In the genomic region with DNA sequence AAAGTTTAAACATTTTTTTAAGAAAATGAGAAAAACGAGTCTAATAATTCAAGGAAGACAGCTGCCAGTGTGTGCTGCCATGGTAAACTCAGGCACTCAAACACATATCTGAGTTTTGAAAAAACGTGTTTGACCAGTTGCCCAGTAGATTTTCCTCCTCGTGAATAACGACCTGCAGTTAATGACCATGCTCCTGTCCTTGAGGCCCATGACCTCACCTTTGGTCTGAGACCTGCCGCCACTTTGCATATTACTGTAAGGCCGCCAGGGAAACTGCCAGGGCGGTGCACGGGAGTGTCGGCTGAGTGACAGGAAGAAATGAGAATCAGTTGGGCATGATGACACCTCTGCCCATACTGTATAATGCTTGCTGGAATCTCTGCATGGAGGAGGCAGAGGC, we compare ENCODE assay signal across 24 mouse cellular contexts.
DNase-seq lines count a peak whose midpoint lies in the region; ATAC-seq and TF ChIP-seq lines count a peak whose summit lies in the region.
"Had no signal": no experiment of that assay in that cellular context is flagged by ENCODE, and none has a peak within 500 bp of the region (broad histone marks: within the 10 kb centered on the region; RNA-seq: fewer than 3 reads in every experiment).

No protein-coding gene starts in this region.

- no peak for TF ChIP-seq POLR2A in CH12.LX (IDR thresholded peaks at IDR 0.05; ENCODE audit: low read depth, low read length)

- DNase-seq in CH12.LX (ENCODE audit: extremely low read depth) = no peak
- DNase-seq in kidney, postnatal 14 days = peak; percentile 27
- DNase-seq in midbrain, embryonic 11.5 days (ENCODE audit: low spot score, missing footprints) = no peak
- DNase-seq: adrenal gland, postnatal 25 days; B cell, adult 2 months; cerebellum, adult 18-20 months; cerebellum, adult 9-11 months; embryo, embryonic 11 days; gastrocnemius, adult 2 months; gastrocnemius, postnatal 25 days; heart, postnatal 10 days; heart, postnatal 4 days had no signal

- H3K4me1 ChIP-seq in intestine, embryonic 15.5 days (replicated peaks) = no peaks in the 10 kb centered on the region
- H3K4me1 ChIP-seq in intestine, embryonic 16.5 days (ENCODE audit: control insufficient read depth, insufficient read depth, low read length) = no peaks in the 10 kb centered on the region
- peaks cover 7% of the 10 kb centered on the region for H3K4me1 ChIP-seq in kidney, embryonic 15.5 days
- H3K4me1 ChIP-seq in kidney, embryonic 14.5 days (ENCODE audit: control insufficient read depth, insufficient read depth, low read length) = no peaks in the 10 kb centered on the region
- no peaks in the 10 kb centered on the region for H3K4me1 ChIP-seq in CH12.LX (ENCODE audit: control insufficient read depth in 1 of 2, insufficient read depth in 2 of 2)
- no peaks in the 10 kb centered on the region for H3K4me1 ChIP-seq in midbrain, embryonic 11.5 days (ENCODE audit: control insufficient read depth, insufficient read depth, low read length)
- H3K4me1 ChIP-seq: embryonic facial prominence, embryonic 15.5 days; hindbrain, embryonic 12.5 days had no signal

- H3K79me2 ChIP-seq in CH12.LX (replicated peaks; ENCODE audit: control insufficient read depth, extremely low read depth, insufficient read depth, poor library complexity, severe bottlenecking) = no peaks in the 10 kb centered on the region

- H3K4me3 ChIP-seq in intestine, embryonic 15.5 days (replicated peaks) = no peak overlapping the region
- H3K4me3 ChIP-seq in intestine, embryonic 16.5 days (ENCODE audit: low read length) = no peak overlapping the region
- no peak overlapping the region for H3K4me3 ChIP-seq in kidney, embryonic 15.5 days (replicated peaks)
- no peak overlapping the region for H3K4me3 ChIP-seq in kidney, embryonic 14.5 days (ENCODE audit: low read length)
- no peak overlapping the region for H3K4me3 ChIP-seq in CH12.LX (replicated peaks in 1 of 3; ENCODE audit: low read depth in 2 of 3, low read length in 2 of 3, poor library complexity in 1 of 3)
- no peak overlapping the region for H3K4me3 ChIP-seq in midbrain, embryonic 11.5 days (ENCODE audit: low read depth, low read length)
- H3K4me3 ChIP-seq: embryonic facial prominence, embryonic 15.5 days; erythroblast, embryonic 14.5 days; forebrain, embryonic 10.5 days; gastrocnemius, adult 2 months; hindbrain, embryonic 12.5 days had no signal

- dilution Hi-C loops in CH12.LX (cut with MboI; ENCODE audit: extremely low pct_ligation_motif_present, extremely low pct_unique_long_range_greater_than_20kb, low sequenced_read_pairs) = no loop called here

- TF ChIP-seq EP300 in CH12.LX (IDR thresholded peaks at IDR 0.05; ENCODE audit: low read length) = no peak

- H3K27ac ChIP-seq in intestine, embryonic 15.5 days = no peak overlapping the region
- no peak overlapping the region for H3K27ac ChIP-seq in intestine, embryonic 16.5 days (ENCODE audit: low read length)
- no peak overlapping the region for H3K27ac ChIP-seq in kidney, embryonic 15.5 days
- H3K27ac ChIP-seq in kidney, embryonic 14.5 days (ENCODE audit: low read depth, low read length) = no peak overlapping the region
- H3K27ac ChIP-seq in CH12.LX (ENCODE audit: insufficient read depth, low read depth) = no peak overlapping the region
- no peak overlapping the region for H3K27ac ChIP-seq in midbrain, embryonic 11.5 days (ENCODE audit: low read depth, low read length)
- H3K27ac ChIP-seq: embryonic facial prominence, embryonic 15.5 days; forebrain, embryonic 10.5 days; gastrocnemius, adult 2 months; hindbrain, embryonic 12.5 days had no signal

- in situ Hi-C loops in CH12.LX (cut with MboI; ENCODE audit: low pct_ligation_motif_present, low pct_unique_long_range_greater_than_20kb, low sequenced_read_pairs) = no loop called here

- TF ChIP-seq CTCF in CH12.LX (conservative IDR thresholded peaks at IDR 0.05 in 1 of 2, IDR thresholded peaks at IDR 0.05 in 1 of 2; ENCODE audit: low read depth in 2 of 2, low read length in 2 of 2) = no peak

- 66% methylated on average over 9 of the region's 9 CpGs for WGBS in intestine, embryonic 15.5 days
- WGBS in intestine, embryonic 16.5 days = 64% methylated on average over 9 of the region's 9 CpGs
- 50% methylated on average over 9 of the region's 9 CpGs for WGBS in kidney, embryonic 15.5 days
- 51% methylated on average over 9 of the region's 9 CpGs for WGBS in kidney, embryonic 14.5 days
- whole genome bisulfite sequencing in midbrain, embryonic 11.5 days = 79% methylated on average over 9 of the region's 9 CpGs

- no peak overlapping the region for H3K9ac ChIP-seq in intestine, embryonic 15.5 days
- H3K9ac ChIP-seq in intestine, embryonic 16.5 days (ENCODE audit: low read depth, low read length) = no peak overlapping the region
- H3K9ac ChIP-seq in kidney, embryonic 15.5 days = no peak overlapping the region
- H3K9ac ChIP-seq in kidney, embryonic 14.5 days (ENCODE audit: low read depth, low read length) = no peak overlapping the region
- no peak overlapping the region for H3K9ac ChIP-seq in CH12.LX (ENCODE audit: insufficient read depth, low read depth)
- no peak overlapping the region for H3K9ac ChIP-seq in midbrain, embryonic 11.5 days (ENCODE audit: low read length)
- H3K9ac ChIP-seq: embryonic facial prominence, embryonic 15.5 days; hindbrain, embryonic 12.5 days had no signal

- no peaks in the 10 kb centered on the region for H3K27me3 ChIP-seq in intestine, embryonic 15.5 days (replicated peaks)
- H3K27me3 ChIP-seq in intestine, embryonic 16.5 days (replicated peaks; ENCODE audit: control insufficient read depth, insufficient read depth, low read length) = no peaks in the 10 kb centered on the region
- H3K27me3 ChIP-seq in kidney, embryonic 15.5 days = no peaks in the 10 kb centered on the region
- no peaks in the 10 kb centered on the region for H3K27me3 ChIP-seq in kidney, embryonic 14.5 days (ENCODE audit: control insufficient read depth, insufficient read depth, low read length)
- no peaks in the 10 kb centered on the region for H3K27me3 ChIP-seq in CH12.LX (replicated peaks)
- H3K27me3 ChIP-seq in midbrain, embryonic 11.5 days (ENCODE audit: control insufficient read depth, insufficient read depth, low read length) = no peaks in the 10 kb centered on the region
- H3K27me3 ChIP-seq: embryonic facial prominence, embryonic 15.5 days; hindbrain, embryonic 12.5 days; Patski had no signal

- ATAC-seq in intestine, embryonic 15.5 days = 0 out of 2 replicates have a peak, but pooled peaks have one; percentile 6
- ATAC-seq in intestine, embryonic 16.5 days = no peak; the same call in 1 of the 2 replicates
- peak; percentile 40; the same call in 1 of the 2 replicates for ATAC-seq in kidney, embryonic 15.5 days (replicated peaks; ENCODE audit: low FRiP score)
- ATAC-seq in kidney, embryonic 14.5 days (ENCODE audit: low FRiP score, low TSS enrichment) = no peak
- no peak for ATAC-seq in midbrain, embryonic 11.5 days (ENCODE audit: low FRiP score)
- no peak for ATAC-seq in activated CD4-positive, CD25-positive, alpha-beta regulatory T cell, adult 4 months
- ATAC-seq: CD4-positive, CD25-positive, alpha-beta regulatory T cell, adult 4 months; forebrain, embryonic 14.5 days; Patski had no signal

- no peak overlapping the region for H3K4me2 ChIP-seq in intestine, embryonic 15.5 days (replicated peaks)
- H3K4me2 ChIP-seq in intestine, embryonic 16.5 days (ENCODE audit: low read depth, low read length) = no peak overlapping the region
- no peak overlapping the region for H3K4me2 ChIP-seq in kidney, embryonic 15.5 days
- H3K4me2 ChIP-seq in kidney, embryonic 14.5 days (replicated peaks; ENCODE audit: low read depth, low read length) = no peak overlapping the region
- no peak overlapping the region for H3K4me2 ChIP-seq in CH12.LX (ENCODE audit: insufficient read depth, low read depth, poor library complexity, severe bottlenecking)
- no peak overlapping the region for H3K4me2 ChIP-seq in midbrain, embryonic 11.5 days
- H3K4me2 ChIP-seq: embryonic facial prominence, embryonic 15.5 days; hindbrain, embryonic 12.5 days had no signal

- TF ChIP-seq RAD21 in CH12.LX (IDR thresholded peaks at IDR 0.05; ENCODE audit: low read depth, low read length) = no peak

- no peaks in the 10 kb centered on the region for H3K9me3 ChIP-seq in intestine, embryonic 15.5 days
- no peaks in the 10 kb centered on the region for H3K9me3 ChIP-seq in intestine, embryonic 16.5 days (ENCODE audit: control insufficient read depth, low read length)
- H3K9me3 ChIP-seq in kidney, embryonic 15.5 days (replicated peaks) = no peaks in the 10 kb centered on the region
- no peaks in the 10 kb centered on the region for H3K9me3 ChIP-seq in kidney, embryonic 14.5 days (ENCODE audit: control insufficient read depth, low read length)
- H3K9me3 ChIP-seq in CH12.LX (replicated peaks; ENCODE audit: low read length) = peaks cover 4% of the 10 kb centered on the region
- H3K9me3 ChIP-seq in midbrain, embryonic 11.5 days (ENCODE audit: control insufficient read depth, low read length) = no peaks in the 10 kb centered on the region
- H3K9me3 ChIP-seq: embryonic facial prominence, embryonic 15.5 days; forebrain, embryonic 10.5 days had no signal

- 0 out of 2 replicates have a peak, but pooled peaks cover 4% of the 10 kb centered on the region for H3K36me3 ChIP-seq in intestine, embryonic 15.5 days
- no peaks in the 10 kb centered on the region for H3K36me3 ChIP-seq in intestine, embryonic 16.5 days (ENCODE audit: control insufficient read depth, insufficient read depth, low read length)
- peaks cover 26% of the 10 kb centered on the region for H3K36me3 ChIP-seq in kidney, embryonic 15.5 days
- peaks cover 13% of the 10 kb centered on the region; the same call in 1 of the 2 replicates for H3K36me3 ChIP-seq in kidney, embryonic 14.5 days (ENCODE audit: control insufficient read depth, insufficient read depth, low read length)
- H3K36me3 ChIP-seq in CH12.LX (replicated peaks in 1 of 2; ENCODE audit: control insufficient read depth in 1 of 2, insufficient read depth in 1 of 2, low read length in 1 of 2) = peaks cover 3 to 27% of the 10 kb centered on the region in 2 experiments
- peaks cover 2% of the 10 kb centered on the region; the same call in 1 of the 2 replicates for H3K36me3 ChIP-seq in midbrain, embryonic 11.5 days (ENCODE audit: control insufficient read depth, insufficient read depth, low read length)

TF ChIP-seq in CH12.LX, 34 proteins besides CTCF, POLR2A, EP300 and RAD21:
- TF ChIP-seq BHLHE40 (IDR thresholded peaks at IDR 0.05; ENCODE audit: low read depth, low read length) = 0 out of 2 replicates have a peak, but pooled peaks have one; percentile 20
- no peak for TF ChIP-seq NELFE (IDR thresholded peaks at IDR 0.05; ENCODE audit: low read depth, low read length)

Comparison
In these comparisons a context has a peak if more than half of its experiments do, and no peak if none do; other contexts are left out.
1. ATAC-seq: peak in intestine, embryonic 15.5 days (single experiment) and kidney, embryonic 15.5 days (single experiment); none in intestine, embryonic 16.5 days (single experiment), kidney, embryonic 14.5 days (single experiment), midbrain, embryonic 11.5 days (single experiment) and activated CD4-positive, CD25-positive, alpha-beta regulatory T cell, adult 4 months (single experiment).